Mouse (Mus musculus) spleen, adult 2 months (tissue): ENCODE results near the gene Antxrl.

Experiments
- CTCF ChIP-seq: fragments of 200-500 bp; IDR thresholded peaks from 2 replicates; pipeline ENCODE4 v1.5.1; 2011; ENCODE audit warnings: mild to moderate bottlenecking, inconsistent platforms; ENCODE audit not compliant: insufficient read depth, insufficient read length, insufficient replicate concordance; ENCODE audit errors: extremely low read depth
- POLR2A ChIP-seq: fragments of 200-500 bp; IDR thresholded peaks from 2 replicates; pipeline ENCODE4 v1.6.1; 2011; ENCODE audit warnings: low read depth, low read length, inconsistent platforms

- no peak for TF ChIP-seq CTCF
- TF ChIP-seq POLR2A, result no peak
Observed at GRCm38 (mm10) chr14:34050101-34050779, 2.3 kb upstream of the Antxrl start.
